Mouse (Mus musculus): ENCODE measurements around the gene Zbtb8b. TPM values are rescaled to one million over a fixed set of nuclear protein-coding genes. Genes with fewer than 3 reads are reported as not detected.
A peak's percentile ranks its signal among the peaks of the same experiment; 100 is the strongest.
"Not testable (repeated sequence)": the region's sequence is repeated elsewhere in the genome, so short reads cannot be mapped to it uniquely, and the experiment has no call there.

Zbtb8b gene
- polyA plus RNA-seq, 1 experiment from 2014 or later: 1.1 TPM

DNA sequence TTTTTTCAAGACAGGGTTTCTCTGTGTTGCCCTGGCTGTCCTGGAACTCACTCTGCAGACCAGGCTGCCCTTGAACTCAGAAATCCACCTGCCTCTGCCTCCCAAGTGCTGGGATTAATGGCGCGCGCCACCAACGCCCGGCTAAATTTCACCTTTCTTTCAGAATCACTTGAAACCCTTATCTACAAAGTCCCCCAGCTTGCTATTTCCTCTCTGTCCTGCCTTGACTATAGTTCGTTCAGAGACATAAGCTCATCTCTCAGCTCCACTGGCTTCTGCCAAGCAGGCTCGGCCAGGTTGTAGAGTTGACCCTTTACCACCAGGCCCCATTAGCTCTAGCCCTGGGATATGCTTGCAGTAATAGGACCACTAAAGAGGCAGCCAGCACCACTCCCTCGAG, 6.7 kb upstream of the Zbtb8b start:
- WGBS: 85% methylated on average over 8 of the region's 8 CpGs
- no peaks in the 10 kb centered on the region for H3K9me3 ChIP-seq (ENCODE audit: control insufficient read depth, low read length)
- H3K4me3 ChIP-seq (ENCODE audit: low read length): no peak overlapping the region
- no peak overlapping the region for H3K9ac ChIP-seq (ENCODE audit: low read depth, low read length)
- no peaks in the 10 kb centered on the region for H3K36me3 ChIP-seq (ENCODE audit: control insufficient read depth, insufficient read depth, low read length)
- no peak for ATAC-seq
- no peaks in the 10 kb centered on the region for H3K27me3 ChIP-seq (replicated peaks; ENCODE audit: control insufficient read depth, insufficient read depth, low read length)
- H3K4me1 ChIP-seq (ENCODE audit: control insufficient read depth, insufficient read depth, low read length): no peaks in the 10 kb centered on the region
- H3K4me2 ChIP-seq (ENCODE audit: low read depth, low read length): no peak overlapping the region
- no peak overlapping the region for H3K27ac ChIP-seq (ENCODE audit: low read length)

DNA sequence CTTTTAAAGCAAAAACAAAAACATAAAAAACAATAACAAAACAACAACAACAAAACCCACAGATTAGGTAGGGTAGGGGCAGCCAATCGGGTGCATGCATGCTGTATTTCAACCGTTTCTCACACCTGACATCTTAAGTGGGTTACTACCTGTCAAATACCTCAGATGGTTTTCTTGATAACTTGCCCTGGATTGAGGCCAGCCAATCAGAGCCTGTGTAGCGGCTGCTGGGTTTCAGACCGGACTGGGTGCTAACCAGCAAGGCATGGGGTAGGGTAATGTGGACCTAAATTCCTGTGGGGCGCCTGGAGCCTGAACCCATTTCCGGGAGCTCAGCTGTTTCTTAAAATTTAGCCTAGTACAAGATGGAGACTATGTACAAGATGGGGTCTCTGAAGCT, 492 bp upstream of the Zbtb8b start:
- 29% methylated on average over 6 of the region's 6 CpGs for WGBS

DNA sequence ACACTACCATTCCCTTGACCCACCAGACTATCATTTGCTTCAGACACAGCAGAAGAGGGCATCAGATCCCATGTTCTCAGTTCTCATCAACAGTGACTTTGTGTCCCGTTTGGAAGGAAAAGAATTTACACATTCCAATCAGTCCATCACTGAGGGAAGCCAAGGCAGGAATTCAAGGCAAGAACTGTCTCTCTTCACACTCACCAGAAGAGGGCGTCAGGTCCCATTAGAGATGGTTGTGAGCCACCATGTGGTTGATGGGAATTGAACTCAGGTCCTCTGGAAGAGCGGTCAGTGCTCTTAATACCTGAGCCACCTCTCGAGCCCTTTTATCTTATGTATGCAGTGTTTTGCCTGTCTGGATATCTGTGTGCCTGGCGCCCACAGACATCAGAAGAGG, 22.3 kb downstream of the Zbtb8b start:
- WGBS: 72% methylated on average over 5 of the region's 5 CpGs
- H3K27me3 ChIP-seq (replicated peaks; ENCODE audit: control insufficient read depth, insufficient read depth, low read length): no peaks in the 10 kb centered on the region

More for the DNA sequence above, 492 bp upstream of the Zbtb8b start:
- Histone ChIP-seq H3K9ac (ENCODE audit: low read depth, low read length) (no peak overlapping the region), H3K27me3 (replicated peaks; ENCODE audit: control insufficient read depth, insufficient read depth, low read length) (peaks cover 6% of the 10 kb centered on the region; the same call in 1 of the 2 replicates), H3K4me2 (ENCODE audit: low read depth, low read length) (peak overlapping the region; percentile 77), H3K36me3 (ENCODE audit: control insufficient read depth, insufficient read depth, low read length) (no peaks in the 10 kb centered on the region), H3K4me1 (ENCODE audit: control insufficient read depth, insufficient read depth, low read length) (0 out of 2 replicates have a peak, but pooled peaks cover 3% of the 10 kb centered on the region), H3K27ac (ENCODE audit: low read length) (no peak overlapping the region), H3K4me3 (ENCODE audit: low read length) (peak overlapping the region; percentile 51), H3K9me3 (ENCODE audit: control insufficient read depth, low read length) (no peaks in the 10 kb centered on the region)
- no peak for ATAC-seq

DNA sequence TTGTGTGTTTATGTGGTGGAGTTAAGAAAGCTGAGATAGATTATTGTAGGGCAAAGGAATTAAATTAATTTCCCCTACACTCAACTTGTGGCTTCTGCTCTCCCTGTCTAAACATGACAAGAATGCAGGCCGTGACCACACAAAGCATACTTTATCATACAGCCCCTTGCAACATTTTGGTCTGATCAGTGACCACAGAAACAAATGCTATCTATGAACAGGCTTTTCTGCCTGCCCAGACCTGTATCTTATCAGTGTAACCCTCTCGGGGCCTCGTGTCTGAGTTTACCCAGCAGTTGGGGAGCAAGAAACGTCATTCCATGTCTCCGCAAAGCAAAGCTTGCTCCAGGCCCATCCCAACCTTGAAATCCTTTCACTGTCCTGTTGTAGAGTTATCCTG, 24.2 kb downstream of the Zbtb8b start:
- 45% methylated on average over 5 of the region's 5 CpGs for WGBS
- H3K9ac ChIP-seq (ENCODE audit: low read depth, low read length): no peak overlapping the region
- H3K36me3 ChIP-seq (ENCODE audit: control insufficient read depth, insufficient read depth, low read length): no peaks in the 10 kb centered on the region
- H3K27ac ChIP-seq (ENCODE audit: low read length): no peak overlapping the region
- H3K4me2 ChIP-seq (ENCODE audit: low read depth, low read length): no peak overlapping the region
- no peaks in the 10 kb centered on the region for H3K27me3 ChIP-seq (replicated peaks; ENCODE audit: control insufficient read depth, insufficient read depth, low read length)
- H3K9me3 ChIP-seq (ENCODE audit: control insufficient read depth, low read length): no peaks in the 10 kb centered on the region
- H3K4me3 ChIP-seq (ENCODE audit: low read length): no peak overlapping the region
- 0 out of 2 replicates have a peak, but pooled peaks have one; percentile 38 for ATAC-seq
- 0 out of 2 replicates have a peak, but pooled peaks cover 4% of the 10 kb centered on the region for H3K4me1 ChIP-seq (ENCODE audit: control insufficient read depth, insufficient read depth, low read length)

More for the DNA sequence above, 22.3 kb downstream of the Zbtb8b start:
- no peak for ATAC-seq
- no peak overlapping the region for H3K27ac ChIP-seq (ENCODE audit: low read length)
- H3K4me2 ChIP-seq (ENCODE audit: low read depth, low read length): no peak overlapping the region
- H3K36me3 ChIP-seq (ENCODE audit: control insufficient read depth, insufficient read depth, low read length): no peaks in the 10 kb centered on the region
- 0 out of 2 replicates have a peak, but pooled peaks cover 4% of the 10 kb centered on the region for H3K4me1 ChIP-seq (ENCODE audit: control insufficient read depth, insufficient read depth, low read length)
- no peaks in the 10 kb centered on the region for H3K9me3 ChIP-seq (ENCODE audit: control insufficient read depth, low read length)
- H3K9ac ChIP-seq (ENCODE audit: low read depth, low read length): no peak overlapping the region
- no peak overlapping the region for H3K4me3 ChIP-seq (ENCODE audit: low read length)

DNA sequence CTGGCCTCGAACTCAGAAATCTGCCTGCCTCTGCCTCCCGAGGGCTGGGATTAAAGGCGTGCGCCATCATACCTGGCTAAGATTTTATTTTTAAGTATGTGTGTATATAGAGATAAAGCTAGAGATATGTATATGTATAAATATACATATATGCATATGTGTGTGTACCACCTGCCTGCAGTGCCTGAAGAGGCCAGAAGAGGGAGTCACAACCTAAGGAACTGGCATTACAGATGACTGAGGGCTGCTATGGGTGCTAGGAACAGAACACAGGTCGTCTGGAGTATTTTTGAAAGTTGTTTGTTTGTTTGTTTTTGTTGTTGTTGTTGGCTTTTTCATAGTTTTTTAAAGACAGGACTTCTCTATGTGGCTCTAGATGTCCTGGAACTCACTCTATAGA, 24.8 kb downstream of the Zbtb8b start:
- H3K27me3 ChIP-seq (replicated peaks; ENCODE audit: control insufficient read depth, insufficient read depth, low read length): no peaks in the 10 kb centered on the region
- no peaks in the 10 kb centered on the region for H3K36me3 ChIP-seq (ENCODE audit: control insufficient read depth, insufficient read depth, low read length)
- 0 out of 2 replicates have a peak, but pooled peaks cover 4% of the 10 kb centered on the region for H3K4me1 ChIP-seq (ENCODE audit: control insufficient read depth, insufficient read depth, low read length)
- H3K9me3 ChIP-seq (ENCODE audit: control insufficient read depth, low read length): no peaks in the 10 kb centered on the region
- H3K27ac ChIP-seq (ENCODE audit: low read length): no peak overlapping the region
- H3K4me3 ChIP-seq (ENCODE audit: low read length): no peak overlapping the region
- H3K9ac ChIP-seq (ENCODE audit: low read depth, low read length): no peak overlapping the region
- WGBS: 89% methylated on average over 5 of the region's 5 CpGs
- ATAC-seq: no peak
- no peak overlapping the region for H3K4me2 ChIP-seq (ENCODE audit: low read depth, low read length)

DNA sequence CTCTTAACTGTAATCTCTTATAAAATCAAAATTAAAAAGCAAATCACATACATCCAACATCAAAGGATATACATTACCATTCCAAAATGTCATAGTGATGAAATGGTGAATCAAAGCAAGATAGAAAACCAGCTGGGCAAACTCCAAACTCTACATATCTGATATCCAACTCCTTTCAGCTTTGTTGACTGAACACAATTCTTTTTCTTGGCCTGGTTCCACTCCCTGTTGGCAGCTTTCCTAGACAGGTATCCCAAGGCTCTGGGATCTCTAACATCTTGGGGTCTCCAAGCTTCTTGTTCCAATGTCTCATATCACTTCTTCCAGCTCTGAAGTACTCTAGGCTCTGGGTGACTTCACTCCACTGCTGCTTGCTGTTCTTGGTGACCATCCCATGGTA, 29.7 kb downstream of the Zbtb8b start:
- H3K4me1 ChIP-seq (ENCODE audit: control insufficient read depth, insufficient read depth, low read length): peaks cover 4% of the 10 kb centered on the region; the same call in 1 of the 2 replicates
- H3K4me3 ChIP-seq (ENCODE audit: low read length): no peak overlapping the region
- H3K4me2 ChIP-seq (ENCODE audit: low read depth, low read length): no peak overlapping the region
- no peaks in the 10 kb centered on the region for H3K27me3 ChIP-seq (replicated peaks; ENCODE audit: control insufficient read depth, insufficient read depth, low read length)
- no peak overlapping the region for H3K27ac ChIP-seq (ENCODE audit: low read length)
- H3K9me3 ChIP-seq (ENCODE audit: control insufficient read depth, low read length): no peaks in the 10 kb centered on the region
- no peak for ATAC-seq
- no peak overlapping the region for H3K9ac ChIP-seq (ENCODE audit: low read depth, low read length)
- H3K36me3 ChIP-seq (ENCODE audit: control insufficient read depth, insufficient read depth, low read length): no peaks in the 10 kb centered on the region

DNA sequence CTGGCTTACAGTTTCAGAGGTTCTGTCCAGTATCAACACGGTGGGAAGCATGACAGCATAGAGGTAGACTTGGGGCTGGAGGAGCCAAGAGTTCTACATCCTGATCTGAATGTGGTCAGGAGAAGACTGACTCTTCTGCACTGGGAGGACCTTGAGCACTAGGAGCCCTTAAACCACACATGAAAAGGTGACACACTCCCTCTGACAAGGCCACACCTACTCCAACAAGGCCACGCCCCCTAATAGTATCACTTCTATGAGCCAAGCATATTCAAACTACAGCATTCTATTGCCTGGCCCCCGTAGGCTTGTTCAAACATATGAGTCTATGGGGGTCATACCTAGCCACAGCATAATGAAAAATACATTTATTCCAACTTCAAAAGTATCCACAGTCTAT, 30.1 kb downstream of the Zbtb8b start:
- H3K27ac ChIP-seq (ENCODE audit: low read length); ATAC-seq: not testable (repeated sequence)
- WGBS: 87% methylated on average over 3 of the region's 3 CpGs

DNA sequence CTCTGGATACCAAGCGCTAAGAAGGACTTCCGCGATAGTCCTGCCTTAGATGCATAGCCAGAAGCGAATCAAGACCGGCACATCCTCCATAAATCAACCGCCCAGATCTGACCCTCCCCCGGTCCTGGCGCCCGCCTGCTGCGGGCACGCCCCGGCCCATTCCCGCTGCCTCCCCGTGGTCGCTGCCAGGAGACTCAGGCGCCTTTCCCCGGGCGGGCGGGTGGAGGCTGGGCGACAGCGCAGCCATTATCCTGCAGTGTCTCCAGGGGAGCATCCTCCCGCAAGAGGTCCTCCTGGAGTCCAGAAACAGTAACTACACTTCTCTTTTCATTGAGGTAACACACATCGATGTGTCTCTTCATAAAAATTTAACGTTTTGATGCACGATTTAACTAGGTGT, 34.2 kb downstream of the Zbtb8b start:
- Histone ChIP-seq H3K27me3 (replicated peaks; ENCODE audit: control insufficient read depth, insufficient read depth, low read length) (no peaks in the 10 kb centered on the region), H3K4me3 (ENCODE audit: low read length) (peak overlapping the region; percentile 49), H3K9me3 (ENCODE audit: control insufficient read depth, low read length) (no peaks in the 10 kb centered on the region), H3K4me1 (ENCODE audit: control insufficient read depth, insufficient read depth, low read length) (peaks cover 5% of the 10 kb centered on the region; the same call in 1 of the 2 replicates), H3K36me3 (ENCODE audit: control insufficient read depth, insufficient read depth, low read length) (no peaks in the 10 kb centered on the region), H3K27ac (ENCODE audit: low read length) (0 out of 2 replicates have a peak overlapping the region, but pooled peaks have one; percentile 17), H3K9ac (ENCODE audit: low read depth, low read length) (peak overlapping the region; percentile 68), H3K4me2 (ENCODE audit: low read depth, low read length) (peak overlapping the region; percentile 75)
- 3% methylated on average over 25 of the region's 25 CpGs for WGBS
- ATAC-seq: peak; percentile 77

More for the DNA sequence above, 30.1 kb downstream of the Zbtb8b start:
- not testable (repeated sequence) for H3K4me2 ChIP-seq (ENCODE audit: low read depth, low read length); H3K36me3 ChIP-seq (ENCODE audit: control insufficient read depth, insufficient read depth, low read length); H3K9ac ChIP-seq (ENCODE audit: low read depth, low read length); H3K4me3 ChIP-seq (ENCODE audit: low read length); H3K9me3 ChIP-seq (ENCODE audit: control insufficient read depth, low read length); H3K4me1 ChIP-seq (ENCODE audit: control insufficient read depth, insufficient read depth, low read length); H3K27me3 ChIP-seq (replicated peaks; ENCODE audit: control insufficient read depth, insufficient read depth, low read length)

DNA sequence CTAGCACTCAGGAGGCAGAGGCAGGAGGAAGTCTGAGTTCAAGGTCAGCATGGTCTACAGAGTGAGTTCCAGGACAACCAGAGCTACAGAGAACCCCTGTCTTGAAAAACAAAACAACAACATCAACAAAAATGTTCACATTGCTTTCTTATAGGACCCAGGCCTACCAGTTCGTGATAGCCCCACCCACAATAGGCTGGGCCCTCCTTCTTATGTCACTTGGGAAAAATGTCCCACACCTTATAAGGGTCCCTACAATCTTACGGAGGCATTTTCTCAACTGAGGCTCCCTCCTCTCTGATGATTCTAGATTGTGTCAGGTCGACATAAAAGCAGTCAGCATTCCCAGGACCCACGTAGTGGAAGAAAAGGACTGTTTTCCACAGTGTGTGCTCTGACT, 40.8 kb downstream of the Zbtb8b start:
- Histone ChIP-seq H3K4me1 (ENCODE audit: control insufficient read depth, insufficient read depth, low read length) (no peaks in the 10 kb centered on the region), H3K4me3 (ENCODE audit: low read length) (no peak overlapping the region), H3K9ac (ENCODE audit: low read depth, low read length) (no peak overlapping the region), H3K4me2 (ENCODE audit: low read depth, low read length) (no peak overlapping the region), H3K9me3 (ENCODE audit: control insufficient read depth, low read length) (no peaks in the 10 kb centered on the region), H3K36me3 (ENCODE audit: control insufficient read depth, insufficient read depth, low read length) (no peaks in the 10 kb centered on the region), H3K27ac (ENCODE audit: low read length) (no peak overlapping the region), H3K27me3 (replicated peaks; ENCODE audit: control insufficient read depth, insufficient read depth, low read length) (no peaks in the 10 kb centered on the region)
- WGBS: 75% methylated on average over 4 of the region's 4 CpGs
- no peak for ATAC-seq

DNA sequence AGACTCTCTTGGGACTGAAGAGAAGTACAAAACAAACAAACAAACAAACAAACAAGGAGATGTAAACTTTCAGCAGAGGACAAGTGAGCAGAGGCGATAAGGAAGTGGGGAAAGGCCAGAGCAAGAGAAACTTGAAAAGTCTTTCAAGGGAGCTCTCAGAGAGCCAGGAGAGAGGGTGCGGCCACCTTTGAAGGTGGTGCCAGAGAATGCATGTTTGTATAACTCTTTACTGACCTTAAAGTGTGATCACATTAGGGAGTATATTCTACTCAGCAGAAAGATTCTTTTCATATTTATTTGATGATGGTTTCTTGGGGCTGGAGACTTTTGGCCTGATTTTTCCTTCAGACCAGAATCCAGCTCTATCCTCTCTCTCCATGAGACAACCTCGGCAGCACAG, 43.7 kb downstream of the Zbtb8b start:
- Histone ChIP-seq H3K4me1 (ENCODE audit: control insufficient read depth, insufficient read depth, low read length) (0 out of 2 replicates have a peak, but pooled peaks cover 3% of the 10 kb centered on the region), H3K4me2 (ENCODE audit: low read depth, low read length) (no peak overlapping the region), H3K4me3 (ENCODE audit: low read length) (no peak overlapping the region), H3K9me3 (ENCODE audit: control insufficient read depth, low read length) (no peaks in the 10 kb centered on the region), H3K27ac (ENCODE audit: low read length) (no peak overlapping the region), H3K36me3 (ENCODE audit: control insufficient read depth, insufficient read depth, low read length) (no peaks in the 10 kb centered on the region), H3K27me3 (replicated peaks; ENCODE audit: control insufficient read depth, insufficient read depth, low read length) (no peaks in the 10 kb centered on the region), H3K9ac (ENCODE audit: low read depth, low read length) (no peak overlapping the region)
- 64% methylated on average over 3 of the region's 3 CpGs for WGBS
- ATAC-seq: no peak
